Mouse (Mus musculus) ES-E14 (cell line): ENCODE results near the gene 5730596B20Rik.

Experiments used
- CHD2 ChIP-seq: IDR thresholded peaks from 2 replicates; pipeline ENCODE4 v1.6.1; 2014; ENCODE audit warnings: mild to moderate bottlenecking, low read depth, low read length, inconsistent platforms
- HCFC1 ChIP-seq: IDR thresholded peaks from 2 replicates; pipeline ENCODE4 v1.6.1; 2012; ENCODE audit warnings: low read length, inconsistent platforms, borderline replicate concordance; ENCODE audit not compliant: insufficient read depth
- MAFK ChIP-seq: IDR thresholded peaks from 2 replicates; pipeline ENCODE4 v1.6.1; 2014; ENCODE audit warnings: mild to moderate bottlenecking, low read depth, low read length, inconsistent platforms; ENCODE audit not compliant: insufficient read depth
- ZC3H11A ChIP-seq: IDR thresholded peaks from 2 replicates; pipeline ENCODE4 v1.6.1; 2012; ENCODE audit warnings: low read depth, mild to moderate bottlenecking, inconsistent platforms, low read length, borderline replicate concordance
- ZNF384 ChIP-seq: IDR thresholded peaks from 2 replicates; pipeline ENCODE4 v1.6.1; 2012; ENCODE audit warnings: low read depth, low read length, inconsistent platforms

- TF ChIP-seq MAFK: no peak
- no peak for TF ChIP-seq ZNF384
- no peak for TF ChIP-seq ZC3H11A
- TF ChIP-seq CHD2: no peak
- TF ChIP-seq HCFC1: no peak
Observed at GRCm38 (mm10) chr6:52215070-52215469, 37.8 kb downstream of the 5730596B20Rik start.
